Mouse (Mus musculus): ENCODE data around the gene Nid1.

DNA sequence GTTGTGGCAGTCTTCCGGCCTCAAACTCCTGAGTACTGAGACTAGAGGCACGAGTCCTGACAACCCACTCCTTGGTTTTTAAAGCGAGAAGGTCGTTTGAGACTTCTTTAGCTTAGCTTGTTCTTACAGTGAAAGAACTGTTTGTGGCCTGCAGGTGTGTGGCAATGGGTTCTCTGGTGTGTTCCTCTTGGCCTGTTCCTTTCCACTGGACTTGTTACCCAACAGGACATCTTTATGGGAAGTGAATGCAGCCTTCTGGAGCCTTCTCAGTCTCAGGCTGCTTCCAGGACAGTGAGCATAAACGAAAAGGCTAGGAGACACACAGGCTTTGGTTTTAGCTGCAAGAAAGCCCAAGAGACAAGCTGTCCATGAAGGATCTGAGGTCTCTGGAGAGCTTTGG lies 88.5 kb downstream of the Nid1 start:
- TF ChIP-seq POLR2A (IDR thresholded peaks at IDR 0.05; ENCODE audit: low read depth, low read length) = no peak
- TF ChIP-seq CTCF (IDR thresholded peaks at IDR 0.05; ENCODE audit: extremely low read depth, insufficient read depth, insufficient read length, insufficient replicate concordance) = no peak

Measured in spleen, adult 2 months (tissue).